Mouse (Mus musculus) urinary bladder, postnatal 14 days (tissue): ENCODE results near the gene Ezh1.
A peak's percentile ranks its signal among the peaks of the same experiment; 100 is the strongest.

ENCODE experiments used
- DNase-seq: peaks from one replicate; pipeline ENCODE4 v3.0.0; 2021; ENCODE audit warnings: low spot score

Ezh1 gene

DNA sequence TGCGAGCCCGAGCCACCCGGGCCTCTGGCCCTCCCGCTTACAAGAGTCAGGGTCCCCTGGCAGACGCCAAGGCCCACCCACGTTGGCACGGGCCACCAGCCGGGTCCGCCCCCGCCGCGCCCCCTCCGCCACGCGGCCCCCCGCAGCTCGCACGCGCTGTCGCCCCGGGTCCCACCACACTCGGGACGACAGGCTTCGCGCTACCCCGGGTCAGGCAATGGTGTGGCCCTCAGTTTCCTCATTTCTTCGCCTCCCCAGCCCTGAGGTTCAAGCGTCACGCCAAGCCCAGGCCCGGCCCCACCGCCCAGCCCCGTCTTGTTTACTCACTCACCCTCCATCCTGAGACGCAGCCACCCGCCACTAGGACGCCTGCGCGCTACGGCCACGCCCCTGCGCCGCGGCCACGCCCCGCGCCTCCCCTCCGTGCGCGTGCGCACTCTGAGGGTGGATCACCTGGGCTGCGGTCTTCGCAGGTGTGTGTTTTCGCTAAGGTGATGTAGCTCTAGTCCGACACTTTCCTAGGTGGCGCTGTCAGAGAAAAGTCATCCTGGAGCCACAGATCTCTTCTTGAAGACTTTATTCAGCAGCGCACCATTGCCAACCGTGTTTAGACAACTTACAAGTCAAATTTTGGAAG lies at the start of gene Ezh1:
TSS of gene Ezh1 (minus strand) at position 399 of the 637 bp plus-strand sequence.
- DNase-seq: peak; percentile 93

DNA sequence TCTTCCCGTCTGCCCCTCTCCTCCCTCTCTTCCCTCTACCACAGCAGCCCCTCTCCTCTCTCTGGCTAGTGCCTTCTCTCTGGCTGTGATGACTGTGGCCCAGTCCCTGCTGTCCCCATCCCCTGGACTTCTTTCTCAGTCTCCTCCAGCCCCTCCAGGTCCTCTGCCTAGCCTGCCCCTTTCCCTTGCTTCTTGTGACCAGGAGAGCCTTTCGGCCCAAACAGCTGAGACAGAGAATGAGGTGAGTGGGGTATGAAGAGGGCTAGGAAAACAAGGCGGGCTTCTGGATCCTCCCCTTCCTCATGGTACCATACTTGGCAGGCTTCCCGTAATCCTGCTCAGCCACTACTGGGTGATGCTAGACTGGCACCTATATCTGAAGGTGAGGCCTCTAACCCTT lies 49.0 kb upstream of the Ezh1 start:
- no peak for DNase-seq

DNA sequence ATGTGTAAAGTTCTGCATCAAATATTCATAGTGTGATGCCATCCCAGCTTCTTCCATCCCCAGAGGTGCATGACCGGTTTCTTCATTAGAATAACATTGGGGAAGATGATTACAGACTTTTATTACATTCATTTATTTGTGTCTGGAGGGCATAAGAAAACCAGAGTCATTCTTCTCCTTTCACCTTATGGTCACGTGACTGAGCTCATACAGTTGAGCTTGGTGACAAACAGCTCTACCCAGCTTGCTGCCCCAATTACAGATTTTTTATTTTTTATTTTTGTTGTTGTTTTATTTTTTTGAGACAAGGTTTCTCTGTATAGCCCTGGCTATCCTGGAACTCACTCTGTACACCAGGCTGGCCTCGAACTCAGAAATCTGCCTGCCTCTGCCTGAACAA lies 46.2 kb upstream of the Ezh1 start:
- DNase-seq: no peak

DNA sequence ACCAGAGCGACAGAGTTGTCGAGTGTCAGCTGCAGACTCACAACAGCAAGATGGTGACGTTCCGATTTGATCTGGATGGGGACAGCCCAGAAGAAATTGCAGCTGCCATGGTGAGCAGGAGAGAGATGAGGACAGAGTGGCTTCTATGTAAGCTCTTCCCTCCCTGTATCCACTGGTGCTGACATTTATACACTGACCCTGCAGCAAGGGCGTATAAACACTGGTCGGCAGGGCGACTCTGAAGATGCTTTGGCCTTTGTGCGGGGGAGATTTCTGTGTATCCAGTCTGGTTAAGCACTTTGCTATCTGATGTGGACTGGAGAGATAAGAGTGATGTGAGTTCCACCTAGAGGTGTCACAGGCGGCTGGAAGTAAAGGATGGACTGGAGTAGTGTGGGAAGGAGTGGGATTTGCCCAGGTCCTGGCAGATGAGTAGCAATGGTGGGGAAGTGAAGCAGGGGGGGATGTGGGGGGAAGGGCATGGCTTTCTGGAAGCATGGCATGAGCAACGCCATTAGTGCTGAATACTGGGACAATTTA lies 43.4 kb upstream of the Ezh1 start:
- peak; percentile 49 for DNase-seq

DNA sequence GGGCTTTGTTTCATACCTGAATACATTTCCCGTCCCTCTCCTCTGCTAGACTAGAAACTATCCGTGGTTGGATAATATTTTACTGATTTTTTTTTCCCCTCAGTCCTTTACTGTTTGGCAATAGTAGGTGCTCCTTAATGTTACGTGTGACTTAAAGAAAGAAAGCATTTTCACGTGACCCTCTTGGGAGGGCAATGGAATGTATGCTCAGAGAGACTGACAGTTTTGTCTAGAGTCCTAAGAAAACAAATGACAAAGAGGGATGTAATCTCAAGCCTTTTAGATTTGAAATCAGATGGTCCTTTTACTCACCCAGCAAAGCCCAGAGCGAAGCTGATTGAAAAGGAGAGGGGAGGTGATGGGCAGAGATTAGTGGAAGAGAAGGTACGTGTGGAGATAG lies 39.6 kb upstream of the Ezh1 start:
- DNase-seq: no peak

DNA sequence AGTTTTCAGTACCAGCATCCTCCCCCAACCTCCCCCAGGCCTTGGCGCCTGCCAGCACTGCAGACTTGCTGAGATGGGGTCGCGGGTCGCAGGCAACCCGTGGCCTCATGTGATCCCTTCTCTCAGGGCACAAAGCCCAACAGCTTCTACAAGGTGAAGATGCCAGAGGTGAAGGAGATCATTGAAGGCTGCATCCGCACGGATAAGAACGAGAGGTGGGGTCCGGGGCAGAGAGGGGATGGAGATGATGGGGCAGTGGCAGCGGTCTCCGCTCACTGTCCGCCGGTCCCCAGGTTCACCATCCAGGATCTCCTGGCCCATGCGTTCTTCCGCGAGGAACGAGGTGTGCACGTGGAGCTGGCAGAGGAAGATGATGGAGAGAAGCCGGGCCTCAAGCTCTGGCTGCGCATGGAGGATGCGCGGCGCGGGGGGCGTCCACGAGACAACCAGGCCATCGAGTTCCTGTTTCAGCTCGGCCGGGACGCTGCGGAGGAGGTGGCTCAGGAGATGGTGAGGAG lies 38.8 kb upstream of the Ezh1 start:
- no peak for DNase-seq

DNA sequence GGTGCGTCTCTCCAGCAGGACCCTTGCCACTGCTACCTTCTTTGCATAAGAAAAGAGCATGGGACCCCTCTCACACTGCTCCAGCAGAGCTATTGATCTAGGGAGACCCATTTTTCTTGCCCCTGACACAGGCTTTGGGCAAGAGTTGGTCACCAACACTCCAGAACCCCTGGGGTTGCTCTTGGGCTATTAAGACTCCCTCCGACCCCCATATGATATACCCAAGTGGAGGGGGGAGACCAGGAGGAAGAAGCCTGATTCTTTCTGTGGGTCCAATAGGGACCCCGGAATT lies 37.7 kb upstream of the Ezh1 start:
- no peak for DNase-seq

DNA sequence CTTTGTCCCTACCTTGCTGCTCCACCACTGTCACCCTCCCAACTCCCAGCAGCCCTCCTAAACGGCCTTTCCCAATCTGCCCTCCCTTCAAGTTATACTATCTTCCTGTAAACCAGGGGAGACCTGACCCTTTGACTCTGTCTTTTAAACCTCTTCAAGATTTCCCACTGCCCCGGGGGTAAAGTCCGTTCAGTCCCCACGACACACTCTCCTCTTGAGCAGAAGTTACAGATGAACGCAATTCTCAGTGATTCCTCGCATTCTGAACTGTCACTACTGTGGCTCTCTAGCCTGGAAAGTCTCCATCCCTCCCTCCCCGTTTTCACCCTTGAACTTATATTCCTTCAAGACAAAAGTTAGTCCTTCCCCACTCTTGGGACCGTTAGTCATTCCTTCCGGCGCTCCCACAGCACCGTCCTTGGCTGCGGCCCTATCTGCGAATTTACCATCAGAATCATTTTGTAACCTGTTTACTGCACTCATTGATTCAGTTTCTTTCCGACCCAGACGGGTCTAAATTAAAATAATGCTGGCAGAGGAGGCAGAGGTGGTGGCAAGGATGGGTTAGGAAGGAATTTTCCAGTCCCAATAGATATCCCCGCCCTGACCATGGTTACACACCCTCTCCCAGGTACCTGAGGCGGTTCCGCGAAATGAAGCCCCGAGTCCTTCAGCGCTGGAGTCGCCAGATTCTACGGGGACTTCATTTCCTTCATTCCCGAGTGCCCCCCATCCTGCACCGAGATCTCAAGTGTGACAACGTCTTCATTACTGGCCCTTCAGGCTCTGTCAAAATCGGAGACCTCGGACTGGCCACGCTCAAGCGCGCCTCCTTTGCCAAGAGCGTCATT lies 37.1 kb upstream of the Ezh1 start:
- no peak for DNase-seq

DNA sequence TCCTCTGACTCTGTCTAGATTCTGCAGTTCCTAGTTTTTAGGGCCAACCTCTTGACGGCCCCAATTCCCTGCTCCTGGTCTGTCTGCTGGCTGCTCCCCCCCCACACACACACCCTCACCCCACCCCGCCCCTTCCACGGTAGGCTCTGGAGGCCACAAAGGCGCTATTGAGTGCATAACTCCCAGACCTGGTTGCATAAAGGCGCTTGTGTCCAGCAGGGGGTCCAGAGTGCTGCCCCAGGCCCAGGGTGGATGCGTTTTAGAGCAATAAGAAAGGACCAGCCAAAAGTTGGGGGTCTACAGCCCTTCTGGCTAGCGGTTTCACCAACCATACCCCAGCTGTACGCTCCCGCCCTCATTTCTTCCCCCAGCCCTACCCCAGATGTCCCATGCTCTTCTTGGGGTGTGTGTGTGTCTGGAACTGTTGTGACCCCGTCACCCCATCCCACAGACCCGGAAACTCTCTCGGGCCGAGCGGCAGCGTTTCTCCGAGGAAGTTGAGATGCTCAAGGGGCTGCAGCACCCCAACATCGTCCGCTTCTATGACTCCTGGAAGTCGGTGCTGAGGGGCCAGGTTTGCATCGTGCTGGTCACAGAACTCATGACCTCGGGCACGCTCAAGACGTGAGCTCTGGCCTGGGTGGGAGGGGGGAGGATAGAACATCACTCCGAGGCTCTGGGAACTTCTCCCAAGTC lies 36.2 kb upstream of the Ezh1 start:
- no peak for DNase-seq

DNA sequence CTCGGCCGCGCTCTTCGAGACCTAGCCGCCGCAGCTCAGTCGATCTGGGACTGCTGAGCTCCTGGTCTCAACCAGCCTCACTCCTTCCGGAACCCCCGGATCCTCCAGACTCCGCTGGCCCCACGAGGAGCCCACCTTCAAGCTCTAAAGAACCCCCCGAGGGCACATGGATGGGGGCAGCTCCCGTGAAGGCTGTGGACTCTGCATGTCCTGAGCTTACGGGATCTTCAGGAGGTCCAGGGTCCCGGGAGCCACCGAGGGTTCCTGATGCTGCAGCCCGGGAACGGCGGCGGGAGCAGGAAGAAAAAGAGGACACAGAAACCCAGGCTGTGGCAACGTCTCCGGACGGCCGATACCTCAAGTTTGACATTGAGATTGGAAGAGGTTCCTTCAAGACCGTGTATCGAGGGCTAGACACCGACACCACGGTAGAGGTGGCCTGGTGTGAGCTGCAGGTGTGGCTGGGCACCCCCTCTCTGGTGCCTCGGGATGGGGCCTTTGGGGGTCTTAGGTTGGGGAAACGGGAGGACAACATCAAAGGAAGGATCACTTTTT lies 34.6 kb upstream of the Ezh1 start:
- DNase-seq: no peak

DNA sequence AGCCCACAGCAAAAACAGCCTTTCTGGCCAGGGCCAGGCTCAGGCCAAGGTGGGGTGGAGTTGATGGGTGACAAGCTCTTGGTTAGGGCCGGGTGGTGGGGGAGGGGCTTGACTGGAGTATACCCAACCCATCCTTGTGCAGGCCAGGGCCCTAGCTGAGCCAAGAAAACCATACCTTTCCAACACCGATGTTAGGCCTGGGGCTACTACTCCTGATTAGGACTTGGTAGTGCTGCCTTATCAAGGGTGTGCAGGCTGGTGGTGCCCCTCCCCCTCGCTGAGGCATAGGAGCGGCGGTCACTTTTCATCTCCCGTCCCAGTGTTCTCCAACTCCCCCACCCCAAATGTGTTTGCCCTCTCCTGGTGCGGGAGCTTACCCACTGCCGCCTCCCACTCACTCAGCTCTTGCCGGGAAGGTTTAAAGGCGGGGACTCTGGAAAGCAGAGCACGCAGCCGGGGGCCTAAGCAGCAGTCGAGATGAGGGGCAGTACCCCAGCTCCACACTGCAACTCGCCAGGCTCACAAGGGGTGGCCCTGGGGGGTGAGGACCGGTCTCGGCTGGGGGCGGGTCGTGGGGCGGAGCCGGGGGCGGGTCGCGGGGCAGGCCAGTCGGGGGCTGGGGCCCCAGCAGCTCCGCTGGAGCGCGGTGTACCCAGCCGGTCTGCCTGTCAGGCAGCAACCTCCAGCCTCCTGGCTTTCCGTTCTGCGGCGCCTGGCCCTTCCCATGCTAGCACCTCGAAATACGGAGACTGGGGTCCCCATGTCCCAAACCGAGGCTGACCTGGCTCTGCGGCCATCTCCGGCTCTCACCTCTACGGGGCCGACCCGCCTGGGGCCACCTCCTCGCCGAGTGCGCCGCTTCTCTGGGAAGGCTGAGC lies 33.9 kb upstream of the Ezh1 start, which contains the start of gene Wnk4:
TSS of gene Wnk4 (plus strand) at position 620 of the 878 bp plus-strand sequence.
- DNase-seq: peak; percentile 76

DNA sequence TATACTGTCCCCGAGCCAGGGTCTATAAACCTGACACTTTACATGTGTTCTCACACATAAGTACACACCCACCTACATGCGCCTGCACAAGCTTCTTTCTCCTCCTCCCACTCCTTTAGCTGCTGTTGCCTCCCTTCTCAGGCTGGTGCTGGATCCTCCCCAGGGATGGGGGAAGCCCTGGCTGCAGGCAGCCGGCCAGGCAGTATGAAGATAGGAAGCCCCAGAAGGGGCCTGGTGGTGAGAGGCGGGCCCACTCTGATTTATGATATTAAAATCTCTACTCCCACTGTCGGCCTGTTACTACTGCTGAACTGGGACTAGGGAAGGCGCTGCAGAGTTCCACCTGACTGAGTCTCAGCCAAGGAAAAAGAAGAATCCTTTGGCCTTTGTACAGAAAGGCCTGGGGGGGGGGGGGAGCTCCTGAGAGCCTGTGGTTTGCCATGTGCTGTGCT lies 33.0 kb upstream of the Ezh1 start:
- DNase-seq: peak; percentile 49

DNA sequence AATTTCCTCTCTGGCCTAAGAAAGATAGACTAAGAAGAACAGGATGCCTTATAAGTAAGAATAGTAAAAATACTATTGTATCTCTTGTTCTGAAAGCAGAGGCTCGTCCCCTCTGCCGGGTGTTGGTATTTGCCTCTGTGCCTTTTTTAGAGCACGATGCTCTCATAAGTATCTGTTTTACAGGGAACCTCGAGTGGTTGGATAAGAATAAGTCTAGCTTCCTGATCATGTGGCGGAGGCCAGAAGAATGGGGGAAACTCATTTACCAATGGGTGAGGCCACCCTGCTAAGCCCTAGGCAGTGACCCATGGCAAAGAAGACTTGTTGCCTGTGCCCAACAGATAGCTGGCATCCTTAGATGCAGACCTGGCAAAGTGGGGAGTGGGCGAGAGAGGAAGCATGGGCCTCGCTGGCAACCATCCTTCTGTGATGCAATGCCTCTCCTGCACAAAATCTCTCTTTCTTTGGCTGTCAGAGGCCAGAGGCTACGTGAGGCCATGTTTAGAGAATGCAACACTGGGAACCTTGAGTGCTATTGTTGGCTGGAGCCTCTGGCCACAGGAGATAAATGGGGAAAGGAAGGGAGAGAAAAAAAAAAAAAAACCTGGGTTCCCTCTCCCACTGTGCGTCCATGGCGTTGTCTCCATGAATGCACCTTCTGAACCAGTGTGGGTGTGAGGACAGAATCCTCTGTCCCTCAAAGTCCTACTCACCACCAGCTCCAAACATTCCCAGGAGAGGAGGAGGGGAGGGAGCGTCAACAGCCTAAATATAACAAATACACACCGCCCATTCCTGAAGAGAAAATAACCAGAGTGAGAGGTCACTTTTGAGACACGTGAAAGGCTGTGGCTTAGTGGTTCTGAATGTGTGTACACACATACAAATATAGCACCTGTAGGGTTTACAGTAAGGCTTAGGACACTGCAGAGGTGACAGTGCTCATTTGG lies 29.8 kb upstream of the Ezh1 start:
- no peak for DNase-seq

DNA sequence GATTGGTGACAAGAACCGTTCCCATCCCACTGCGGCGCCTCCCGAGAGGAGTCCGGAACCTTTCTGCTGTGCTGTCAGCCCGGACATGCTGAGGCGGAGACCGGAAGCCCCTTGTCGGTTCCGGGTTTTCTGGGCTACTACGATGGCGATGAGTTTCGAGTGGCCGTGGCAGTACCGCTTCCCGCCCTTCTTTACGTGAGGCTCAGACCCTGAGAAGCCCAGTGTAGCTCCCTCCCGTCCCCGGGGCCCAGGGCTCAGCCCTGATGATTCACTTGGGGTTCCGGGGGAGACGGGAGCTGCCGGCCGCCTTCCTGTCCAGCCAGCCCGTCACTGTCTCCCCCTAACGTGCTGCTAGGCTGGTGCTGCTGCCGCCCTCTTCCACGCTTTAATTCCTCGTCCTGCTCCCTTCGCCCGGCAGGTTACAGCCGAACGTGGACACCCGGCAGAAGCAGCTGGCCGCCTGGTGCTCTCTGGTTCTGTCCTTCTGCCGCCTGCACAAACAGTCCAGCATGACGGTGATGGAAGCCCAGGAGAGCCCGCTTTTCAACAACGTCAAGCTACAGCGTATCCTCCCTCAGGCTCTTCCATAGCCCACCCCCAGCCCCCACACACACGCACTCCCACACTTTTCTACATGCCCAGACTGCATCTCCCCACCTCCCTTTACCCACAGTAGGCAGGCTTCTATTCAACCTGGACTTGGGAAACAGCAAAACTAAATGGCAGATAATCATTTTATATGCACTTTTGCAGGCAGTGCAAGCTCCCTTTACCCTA lies 27.5 kb upstream of the Ezh1 start, which contains the start of gene Vps25:
TSS of gene Vps25 (plus strand) at position 95 of the 777 bp plus-strand sequence.
- DNase-seq: peak; percentile 85

DNA sequence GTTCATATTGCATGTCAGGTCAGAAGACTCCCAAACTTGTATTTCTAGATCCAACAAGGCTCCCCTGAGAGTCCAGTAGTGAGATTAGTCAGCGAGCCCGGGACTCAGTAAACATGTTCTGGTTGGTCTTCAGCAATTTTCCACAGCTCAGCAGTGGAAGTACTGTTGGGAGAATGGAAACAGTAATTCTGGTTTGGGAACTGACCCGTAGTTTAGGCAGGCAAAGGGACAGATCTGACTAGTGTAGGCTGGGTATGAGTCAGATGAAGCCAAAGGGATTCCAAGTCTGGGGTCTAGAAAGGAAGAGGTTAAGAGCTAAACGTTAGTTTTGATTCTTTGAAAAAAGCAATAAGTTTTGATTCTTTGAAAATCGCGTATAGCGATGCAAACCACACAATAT lies 26.7 kb upstream of the Ezh1 start:
- no peak for DNase-seq

DNA sequence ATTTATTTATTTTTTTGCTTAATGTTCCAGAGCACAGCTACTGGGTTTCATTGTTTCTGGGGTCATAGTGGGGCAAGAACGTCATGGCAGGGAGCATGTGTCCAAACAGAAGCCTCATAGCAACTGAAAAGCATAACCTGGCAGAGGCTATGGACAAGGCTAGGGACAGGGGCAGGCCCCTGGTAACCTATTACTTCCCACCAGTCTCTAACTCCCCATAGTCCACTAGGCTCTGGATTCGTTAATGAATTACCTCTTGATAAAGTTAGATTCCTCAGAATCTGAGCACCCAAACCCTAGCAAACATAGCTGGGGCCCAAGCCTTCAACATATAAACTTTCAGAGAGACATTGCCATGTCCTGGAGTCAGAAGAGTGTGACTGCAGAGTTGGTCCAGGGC lies 24.8 kb upstream of the Ezh1 start:
- no peak for DNase-seq

DNA sequence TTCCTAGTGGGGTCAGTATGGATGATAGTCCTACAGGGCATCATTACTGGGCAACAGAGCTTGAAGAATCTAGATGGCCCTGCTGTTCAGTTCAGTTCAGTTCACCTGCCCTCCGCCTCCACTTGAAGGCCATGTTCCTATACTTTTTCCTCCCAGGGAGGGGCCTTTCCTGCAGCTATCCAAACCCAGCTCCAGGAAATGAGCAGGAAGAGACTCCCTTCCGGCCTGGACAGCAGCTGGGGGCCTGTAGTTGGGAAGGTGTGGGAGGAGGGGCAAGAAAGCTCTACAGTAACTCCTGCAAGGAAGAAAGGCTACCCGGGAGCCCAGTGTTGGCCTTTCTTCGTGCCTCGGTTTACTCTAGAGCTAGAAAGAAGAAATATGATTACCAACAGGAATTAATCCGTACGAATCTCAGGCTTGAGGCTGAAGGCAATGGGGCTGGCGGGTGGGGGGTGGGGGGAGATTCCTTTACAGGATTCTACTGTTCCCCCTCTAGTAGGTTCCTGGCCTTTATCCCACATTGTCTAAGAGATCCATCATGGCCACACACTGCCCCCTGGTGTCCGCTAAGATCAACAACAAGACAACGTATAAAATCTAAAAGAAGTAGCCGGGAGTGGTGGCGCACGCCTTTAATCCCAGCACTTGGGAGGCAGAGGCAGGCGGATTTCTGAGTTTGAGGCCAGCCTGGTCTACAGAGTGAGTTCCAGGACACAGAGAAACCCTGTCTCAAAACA lies 22.2 kb upstream of the Ezh1 start:
- DNase-seq: peak; percentile 47

DNA sequence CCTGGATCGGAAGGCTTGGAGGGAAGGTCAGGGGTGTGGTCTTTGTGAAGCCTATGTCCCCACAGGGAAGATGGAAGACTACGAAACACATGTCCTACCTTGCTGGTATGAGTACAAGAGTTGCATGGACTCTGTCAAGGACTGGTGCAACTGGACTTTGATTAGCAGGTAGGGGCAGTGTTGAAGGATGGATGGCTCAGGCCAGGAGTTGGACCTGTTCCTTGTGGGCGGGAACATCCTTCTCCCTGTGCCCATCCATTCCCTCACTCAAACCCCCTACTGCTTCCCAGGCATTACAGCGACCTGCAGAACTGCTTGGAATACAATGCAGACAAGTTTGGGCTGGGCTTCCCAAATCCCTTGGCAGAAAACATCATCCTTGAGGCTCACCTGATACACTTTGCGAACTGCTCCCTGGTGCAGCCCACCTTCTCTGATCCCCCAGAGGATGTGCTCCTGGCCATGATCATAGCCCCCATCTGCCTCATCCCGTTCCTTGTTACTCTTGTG lies 21.3 kb upstream of the Ezh1 start:
- no peak for DNase-seq
